19 mouse cellular contexts compared by ENCODE assay signal in genomic region chr2:143950290-143951027, GRCm38 (mm10). TPM values are rescaled to one million over a fixed set of nuclear protein-coding genes. Genes with fewer than 3 reads are reported as not detected.
DNase-seq lines count a peak whose midpoint lies in the region; ATAC-seq and TF ChIP-seq lines count a peak whose summit lies in the region.
"Had no signal": no experiment of that assay in that cellular context is flagged by ENCODE, and none has a peak within 500 bp of the region (broad histone marks: within the 10 kb centered on the region; RNA-seq: fewer than 3 reads in every experiment).

No protein-coding gene starts in this region.

- no peak overlapping the region for H3K9ac ChIP-seq in embryonic facial prominence, embryonic 11.5 days (replicated peaks; ENCODE audit: low read length)
- H3K9ac ChIP-seq in intestine, postnatal 0 days (ENCODE audit: low read depth, low read length), result no peak overlapping the region
- no peak overlapping the region for H3K9ac ChIP-seq in intestine, embryonic 16.5 days (ENCODE audit: low read depth, low read length)
- H3K9ac ChIP-seq: forebrain, embryonic 15.5 days; hindbrain, embryonic 12.5 days; hindbrain, embryonic 15.5 days had no signal

- 73% methylated on average over 5 of the region's 5 CpGs for WGBS in embryonic facial prominence, embryonic 11.5 days
- 77% methylated on average over 5 of the region's 5 CpGs for whole genome bisulfite sequencing in embryonic facial prominence, embryonic 10.5 days
- 84% methylated on average over 5 of the region's 5 CpGs for WGBS in intestine, postnatal 0 days
- 83% methylated on average over 5 of the region's 5 CpGs for WGBS in intestine, embryonic 16.5 days

- peaks cover 12% of the 10 kb centered on the region for H3K36me3 ChIP-seq in embryonic facial prominence, embryonic 11.5 days (replicated peaks; ENCODE audit: control insufficient read depth, insufficient read depth, low read depth, low read length)
- peaks cover 100% of the 10 kb centered on the region for H3K36me3 ChIP-seq in embryonic facial prominence, embryonic 10.5 days (replicated peaks)
- H3K36me3 ChIP-seq in intestine, postnatal 0 days (ENCODE audit: control insufficient read depth, insufficient read depth), result peaks cover 98% of the 10 kb centered on the region
- H3K36me3 ChIP-seq in intestine, embryonic 16.5 days (ENCODE audit: control insufficient read depth, insufficient read depth, low read length), result peaks cover 60% of the 10 kb centered on the region

- DNase-seq in embryonic facial prominence, embryonic 11.5 days (ENCODE audit: low spot score), result peak; percentile 57
- DNase-seq in embryonic facial prominence, embryonic 10.5 days (ENCODE audit: low spot score), result no peak
- peak; percentile 9 for DNase-seq in gastrocnemius, adult 2 months
- no peak for DNase-seq in gastrocnemius, postnatal 10 days
- DNase-seq in urinary bladder, adult 2 months (ENCODE audit: low spot score), result peak; percentile 15
- DNase-seq in urinary bladder, postnatal 10 days (ENCODE audit: low spot score), result no peak
- DNase-seq: adrenal gland, adult 8-10 months; adrenal gland, postnatal 25 days; cerebellum, adult 18-20 months; cerebellum, adult 9-10 months; cerebellum, postnatal 14 days; kidney, adult 18-20 months had no signal

- no peak overlapping the region for H3K27ac ChIP-seq in embryonic facial prominence, embryonic 11.5 days (replicated peaks; ENCODE audit: low read depth, low read length)
- no peak overlapping the region for H3K27ac ChIP-seq in embryonic facial prominence, embryonic 10.5 days (replicated peaks)
- H3K27ac ChIP-seq in gastrocnemius, adult 2 months, result no peak overlapping the region
- peak overlapping the region; percentile 15; the same call in 1 of the 2 replicates for H3K27ac ChIP-seq in intestine, postnatal 0 days (ENCODE audit: low read depth, low read length)
- no peak overlapping the region for H3K27ac ChIP-seq in intestine, embryonic 16.5 days (ENCODE audit: low read length)
- H3K27ac ChIP-seq: forebrain, embryonic 10.5 days; forebrain, embryonic 15.5 days; hindbrain, embryonic 12.5 days; hindbrain, embryonic 15.5 days had no signal

- peak; percentile 36; the same call in 1 of the 2 replicates for ATAC-seq in embryonic facial prominence, embryonic 11.5 days (replicated peaks; ENCODE audit: insufficient number of reproducible peaks, low FRiP score, low TSS enrichment, low read depth)
- ATAC-seq in intestine, postnatal 0 days, result no peak
- no peak for ATAC-seq in intestine, embryonic 16.5 days
- ATAC-seq: activated CD4-positive, CD25-positive, alpha-beta regulatory T cell, adult 4 months; forebrain, embryonic 15.5 days had no signal

- TF ChIP-seq CTCF in gastrocnemius, adult 2 months (IDR thresholded peaks at IDR 0.05), result no peak
- TF ChIP-seq CTCF in intestine, postnatal 0 days (IDR thresholded peaks at IDR 0.05; ENCODE audit: low read depth), result no peak

- no peak overlapping the region for H3K4me3 ChIP-seq in embryonic facial prominence, embryonic 11.5 days (ENCODE audit: low read depth, low read length)
- H3K4me3 ChIP-seq in embryonic facial prominence, embryonic 10.5 days, result no peak overlapping the region
- H3K4me3 ChIP-seq in gastrocnemius, adult 2 months, result no peak overlapping the region
- H3K4me3 ChIP-seq in intestine, postnatal 0 days (ENCODE audit: low read depth, low read length), result no peak overlapping the region
- no peak overlapping the region for H3K4me3 ChIP-seq in intestine, embryonic 16.5 days (ENCODE audit: low read length)
- H3K4me3 ChIP-seq: forebrain, embryonic 10.5 days; forebrain, embryonic 15.5 days; hindbrain, embryonic 12.5 days; hindbrain, embryonic 15.5 days had no signal

- intact Hi-C loops in gastrocnemius, adult 2 months (cut with DNase I), result no loop called here

- no peaks in the 10 kb centered on the region for H3K9me3 ChIP-seq in embryonic facial prominence, embryonic 11.5 days (replicated peaks; ENCODE audit: control insufficient read depth, low read length)
- H3K9me3 ChIP-seq in embryonic facial prominence, embryonic 10.5 days, result no peaks in the 10 kb centered on the region
- H3K9me3 ChIP-seq in intestine, postnatal 0 days (ENCODE audit: control insufficient read depth), result no peaks in the 10 kb centered on the region
- H3K9me3 ChIP-seq in intestine, embryonic 16.5 days (ENCODE audit: control insufficient read depth, low read length), result no peaks in the 10 kb centered on the region
- H3K9me3 ChIP-seq: forebrain, embryonic 10.5 days; forebrain, embryonic 15.5 days; hindbrain, embryonic 12.5 days; hindbrain, embryonic 15.5 days had no signal

- no peaks in the 10 kb centered on the region for H3K27me3 ChIP-seq in embryonic facial prominence, embryonic 11.5 days (ENCODE audit: control insufficient read depth, insufficient read depth, low read length)
- H3K27me3 ChIP-seq in embryonic facial prominence, embryonic 10.5 days (replicated peaks; ENCODE audit: low read depth, poor library complexity, severe bottlenecking), result no peaks in the 10 kb centered on the region
- no peaks in the 10 kb centered on the region for H3K27me3 ChIP-seq in intestine, postnatal 0 days (replicated peaks; ENCODE audit: control insufficient read depth, insufficient read depth, low read length)
- no peaks in the 10 kb centered on the region for H3K27me3 ChIP-seq in intestine, embryonic 16.5 days (replicated peaks; ENCODE audit: control insufficient read depth, insufficient read depth, low read length)
- H3K27me3 ChIP-seq: forebrain, embryonic 15.5 days; hindbrain, embryonic 12.5 days; hindbrain, embryonic 15.5 days had no signal

- H3K4me2 ChIP-seq in embryonic facial prominence, embryonic 11.5 days (ENCODE audit: low read depth, low read length), result no peak overlapping the region
- H3K4me2 ChIP-seq in intestine, postnatal 0 days (replicated peaks; ENCODE audit: low read depth), result no peak overlapping the region
- H3K4me2 ChIP-seq in intestine, embryonic 16.5 days (ENCODE audit: low read depth, low read length), result no peak overlapping the region
- H3K4me2 ChIP-seq: forebrain, embryonic 15.5 days; hindbrain, embryonic 12.5 days; hindbrain, embryonic 15.5 days had no signal

- H3K4me1 ChIP-seq in embryonic facial prominence, embryonic 11.5 days (ENCODE audit: control insufficient read depth, insufficient read depth, low read length), result no peaks in the 10 kb centered on the region
- peaks cover 18% of the 10 kb centered on the region for H3K4me1 ChIP-seq in embryonic facial prominence, embryonic 10.5 days
- H3K4me1 ChIP-seq in intestine, postnatal 0 days (replicated peaks; ENCODE audit: control insufficient read depth, insufficient read depth, low read length), result no peaks in the 10 kb centered on the region
- H3K4me1 ChIP-seq in intestine, embryonic 16.5 days (ENCODE audit: control insufficient read depth, insufficient read depth, low read length), result peaks cover 7% of the 10 kb centered on the region; the same call in 1 of the 2 replicates
- H3K4me1 ChIP-seq: forebrain, embryonic 15.5 days; hindbrain, embryonic 12.5 days; hindbrain, embryonic 15.5 days had no signal

RNA-seq across cellular contexts. Expression of gene Dstn, which starts 35.3 kb away (rescaled TPM):
- 455 and 462 TPM in 2 replicates for polyA plus RNA-seq in embryonic facial prominence, embryonic 11.5 days (2014; fragmentation: Nextera tagmentation; extraction: Ambion mirVana)
- polyA plus RNA-seq in embryonic facial prominence, embryonic 10.5 days (2016; fragmentation: Nextera tagmentation; extraction: Ambion mirVana), result 331 and 339 TPM in 2 replicates
- 10 to 100 TPM; 24.9 to 28.2 TPM for total RNA-seq in gastrocnemius, adult 2 months (2021)
- 10 to 100 TPM; 65.7 to 79.9 TPM for total RNA-seq in gastrocnemius, postnatal 10 days (2021)
- polyA plus RNA-seq in intestine, postnatal 0 days (2015; fragmentation: Nextera tagmentation; extraction: Ambion mirVana), result 801 and 835 TPM in 2 replicates
- polyA plus RNA-seq in intestine, embryonic 16.5 days (2015; fragmentation: Nextera tagmentation; extraction: Ambion mirVana), result 822 and 823 TPM in 2 replicates
- 1,245 and 1,572 TPM in 2 replicates for polyA plus RNA-seq in urinary bladder, adult 2 months (2012; rRNA removed)

Comparison
In these comparisons a context has a peak if more than half of its experiments do, and no peak if none do; other contexts are left out.
1. DNase-seq: peak in embryonic facial prominence, embryonic 11.5 days (single experiment), gastrocnemius, adult 2 months (single experiment) and urinary bladder, adult 2 months (single experiment); none in embryonic facial prominence, embryonic 10.5 days (single experiment), gastrocnemius, postnatal 10 days (single experiment) and urinary bladder, postnatal 10 days (single experiment).